Mouse (Mus musculus) cerebellum, postnatal 14 days (tissue): ENCODE data around the gene Spock1.
A peak's percentile ranks its signal among the peaks of the same experiment; 100 is the strongest.
"Not testable (repeated sequence)": the region's sequence is repeated elsewhere in the genome, so short reads cannot be mapped to it uniquely, and the experiment has no call there.

Experiments used
- DNase-seq, 2 experiments: peaks; one replicate each; pipeline ENCODE4 v3.0.0; 2021; ENCODE audit warnings: mixed read lengths in 2 of 2

Gene Spock1

GRCm38 (mm10) chr13:57651236-57651635 is 256.9 kb downstream of the Spock1 start:
- DNase-seq = no peak

- DNase-seq = peak in 1 of 2 experiments; percentile 43
Observed at GRCm38 (mm10) chr13:57648784-57649183, 259.3 kb downstream of the Spock1 start.

- DNase-seq = no peak
Observed at GRCm38 (mm10) chr13:57647456-57647855, 260.7 kb downstream of the Spock1 start.

DNA sequence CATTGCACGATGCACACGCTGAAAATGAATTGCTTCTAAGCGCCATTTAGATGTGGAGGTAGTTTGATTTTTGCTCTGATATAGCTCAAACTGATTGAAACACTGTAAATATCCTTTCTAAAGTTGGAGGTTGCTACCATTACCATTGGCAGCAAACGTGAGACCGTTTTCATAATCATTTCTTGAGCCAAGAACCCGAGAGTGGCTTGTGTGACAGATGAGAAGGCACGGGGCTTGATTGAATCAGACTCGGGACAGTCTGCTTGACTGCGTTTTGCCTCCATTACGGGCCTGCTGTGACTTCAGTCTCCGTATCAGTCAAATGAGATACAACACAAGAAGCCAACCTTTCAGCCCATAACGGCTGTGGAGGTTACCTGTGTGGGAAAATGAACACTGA is 265.1 kb downstream of the Spock1 start:
- DNase-seq = peak; percentile 47 to 51

DNA sequence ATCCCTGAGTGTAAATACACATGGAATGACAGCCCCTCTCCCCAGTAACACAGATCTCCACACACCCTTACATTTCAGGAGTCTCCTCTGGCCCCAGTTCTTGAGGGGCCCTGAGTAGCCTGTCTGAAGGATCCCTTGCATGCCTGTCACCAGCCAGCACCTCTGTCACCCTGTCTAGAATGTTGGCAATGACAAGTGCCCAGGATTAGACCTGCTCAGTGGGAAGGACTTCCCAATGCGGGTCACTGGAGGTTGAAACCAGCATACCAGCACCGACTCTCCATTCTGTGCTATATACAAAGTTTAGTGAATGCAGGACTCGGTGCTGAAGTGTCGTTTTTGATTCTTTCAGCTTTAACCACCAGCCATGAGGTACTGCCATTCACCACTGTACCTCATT is 266.5 kb downstream of the Spock1 start:
- DNase-seq = no peak

DNA sequence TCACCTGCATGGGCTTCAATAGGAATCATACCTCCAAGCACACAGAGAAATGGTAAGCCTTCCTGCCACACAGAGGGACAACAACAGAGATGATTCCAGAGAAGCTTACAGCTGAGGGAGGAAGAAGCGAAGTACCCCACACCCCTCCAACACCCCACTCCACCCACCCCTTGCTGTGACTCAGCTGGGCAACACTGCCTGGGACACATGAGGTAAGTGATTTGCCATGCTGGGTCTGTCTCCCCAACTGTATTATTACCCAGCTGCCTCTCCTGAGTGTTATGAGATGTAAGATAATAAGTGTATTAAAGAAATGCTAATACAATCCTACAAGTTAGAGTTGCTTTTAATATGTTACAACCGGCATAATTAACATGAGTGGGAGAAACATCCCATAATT is 267.2 kb downstream of the Spock1 start:
- DNase-seq = no peak

GRCm38 (mm10) chr13:57638820-57639219 is 269.3 kb downstream of the Spock1 start:
- DNase-seq = no peak

GRCm38 (mm10) chr13:57637606-57638132 is 270.5 kb downstream of the Spock1 start:
- no peak for DNase-seq

GRCm38 (mm10) chr13:57637080-57637572 is 271.0 kb downstream of the Spock1 start:
- DNase-seq = peak; percentile 23 to 44

GRCm38 (mm10) chr13:57636196-57637015 is 271.7 kb downstream of the Spock1 start:
- DNase-seq = no peak

- no peak for DNase-seq
Observed at GRCm38 (mm10) chr13:57630532-57630931, 277.6 kb downstream of the Spock1 start.

DNA sequence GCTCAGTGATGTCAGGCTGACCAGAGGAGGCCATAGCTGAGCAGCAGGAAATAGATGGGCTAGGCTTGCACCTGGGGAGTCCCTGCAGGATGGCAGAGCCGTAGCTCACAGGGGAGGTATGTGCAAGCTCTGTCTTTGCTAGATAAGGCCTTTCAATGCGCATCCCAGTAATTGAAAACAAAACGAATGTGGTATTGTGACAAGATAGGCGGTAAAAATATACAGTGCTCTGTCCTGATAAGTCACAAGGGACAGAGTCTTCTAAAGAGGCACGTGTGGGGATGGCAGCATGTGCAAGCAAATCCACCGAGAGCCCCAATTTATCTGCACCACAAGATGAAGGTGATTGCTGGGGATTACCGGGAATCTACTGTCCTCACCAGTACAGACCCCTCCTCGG is 279.9 kb downstream of the Spock1 start:
- DNase-seq = no peak

DNA sequence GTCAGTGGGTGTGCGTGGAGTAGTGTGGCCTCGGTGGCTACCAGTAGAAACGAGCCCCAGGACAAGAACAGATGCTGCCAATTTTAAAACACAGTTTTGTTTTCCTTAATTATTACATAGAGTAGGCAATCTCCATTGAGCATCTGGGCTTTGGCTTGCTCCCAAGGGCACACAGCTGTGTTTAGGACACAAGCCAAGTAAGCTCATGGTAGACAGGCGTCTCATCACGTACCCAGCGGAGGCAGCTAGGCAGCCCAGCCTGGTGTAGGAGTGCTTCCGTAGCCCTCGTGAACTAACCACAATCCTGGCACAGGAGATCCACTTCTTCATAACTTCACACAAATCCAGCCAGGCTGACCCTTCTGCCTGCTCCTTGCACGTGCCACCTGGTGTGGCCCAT is 281.7 kb downstream of the Spock1 start:
- DNase-seq = no peak

- DNase-seq = no peak
Observed at GRCm38 (mm10) chr13:57623909-57624481, 284.1 kb downstream of the Spock1 start.

GRCm38 (mm10) chr13:57619079-57619768 is 288.9 kb downstream of the Spock1 start:
- no peak for DNase-seq

- DNase-seq = no peak
Observed at GRCm38 (mm10) chr13:57611326-57612171, 296.6 kb downstream of the Spock1 start.

DNA sequence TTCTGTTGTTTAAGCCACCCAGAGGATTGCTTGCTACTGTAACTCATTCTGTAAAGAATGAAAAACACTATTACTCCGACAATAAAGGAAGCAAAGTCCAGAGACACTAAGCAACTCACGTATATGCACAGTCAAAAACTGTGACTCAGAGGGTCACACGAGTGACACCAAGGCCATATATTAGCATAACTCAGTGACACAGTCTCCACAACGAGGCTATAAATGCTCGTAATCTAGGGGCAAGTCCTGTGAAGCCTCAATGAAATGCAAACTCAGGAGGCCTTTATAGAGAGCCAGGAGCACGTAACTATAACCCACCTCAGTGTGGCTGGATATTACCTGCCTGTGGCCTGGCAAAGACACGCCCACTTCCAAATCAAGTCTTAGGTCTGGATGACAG is 298.2 kb downstream of the Spock1 start:
- no peak for DNase-seq

DNA sequence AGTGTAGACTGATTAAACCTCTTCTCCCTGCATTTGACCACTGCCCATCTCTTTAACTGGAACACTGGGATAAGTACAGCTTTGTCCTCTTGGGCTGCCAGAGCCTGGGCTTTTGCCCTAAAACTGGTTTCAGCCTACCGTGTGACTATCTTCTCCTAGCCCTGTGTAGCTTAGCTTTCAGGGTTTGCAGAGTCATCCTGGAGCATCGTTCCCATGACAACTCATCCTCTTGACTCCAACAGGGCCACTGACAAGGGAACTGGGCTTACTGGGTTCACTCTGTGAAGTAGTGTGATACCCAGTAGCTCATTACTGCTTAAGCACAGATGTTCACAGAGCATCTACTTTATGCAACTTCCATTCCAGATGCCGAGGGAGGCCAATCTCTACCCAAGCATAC is 303.7 kb downstream of the Spock1 start:
- DNase-seq = no peak

- DNase-seq = no peak
Observed at GRCm38 (mm10) chr13:57603226-57603625, 304.9 kb downstream of the Spock1 start.

DNA sequence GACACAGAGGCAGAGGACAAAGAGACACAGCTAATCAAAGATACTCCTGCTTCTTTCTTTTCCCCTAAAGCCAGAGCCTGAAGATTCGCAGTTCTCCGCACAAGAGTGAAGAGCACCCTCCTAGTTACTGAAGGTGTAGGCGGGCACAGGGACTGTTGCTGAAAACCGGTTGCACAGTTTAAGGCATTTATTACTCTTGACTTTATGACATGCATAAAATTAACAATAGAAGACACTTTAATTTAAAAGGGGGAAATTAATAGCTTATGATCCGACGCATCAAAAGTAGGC is 312.4 kb downstream of the Spock1 start:
- DNase-seq = no peak

- DNase-seq = no peak
Observed at GRCm38 (mm10) chr13:57595032-57595760, 312.9 kb downstream of the Spock1 start.

DNA sequence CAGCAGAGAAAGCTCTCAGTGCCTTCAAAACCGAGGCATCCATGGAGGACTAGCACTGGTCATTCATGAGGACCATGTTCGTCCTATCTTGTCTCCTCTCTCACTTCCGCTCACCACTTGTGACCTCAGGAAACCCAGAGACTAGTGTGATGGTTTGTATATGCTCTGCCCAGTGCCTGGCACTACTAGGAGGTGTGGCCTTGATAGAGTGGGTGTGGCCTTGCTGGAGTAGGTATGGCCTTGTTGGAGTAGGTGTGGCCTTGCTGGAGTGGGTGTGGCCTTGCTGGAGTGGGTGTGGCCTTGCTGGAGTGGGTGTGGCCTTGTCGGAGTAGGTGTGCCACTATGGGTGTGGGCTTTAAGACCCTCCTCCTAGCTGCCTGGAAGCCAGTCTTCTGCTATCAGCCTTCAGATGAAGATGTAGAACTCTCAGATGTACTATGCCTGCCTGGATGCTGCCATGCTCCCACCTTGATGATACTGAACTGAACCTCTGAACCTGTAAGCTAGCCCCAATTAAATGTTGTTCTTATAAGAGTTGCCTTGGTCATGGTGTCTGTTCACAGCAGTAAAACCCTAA is 318.7 kb downstream of the Spock1 start:
- DNase-seq = not testable (repeated sequence)
